17 mouse cellular contexts compared by ENCODE assay signal in genomic region chr17:56258812-56259211, GRCm38 (mm10). TPM values are rescaled to one million over a fixed set of nuclear protein-coding genes. Genes with fewer than 3 reads are reported as not detected.
DNase-seq lines count a peak whose midpoint lies in the region; ATAC-seq and TF ChIP-seq lines count a peak whose summit lies in the region.
"Not testable (repeated sequence)": the region's sequence is repeated elsewhere in the genome, so short reads cannot be mapped to it uniquely, and the experiment has no call there.
"Had no signal": no experiment of that assay in that cellular context is flagged by ENCODE, and none has a peak within 500 bp of the region (broad histone marks: within the 10 kb centered on the region; RNA-seq: fewer than 3 reads in every experiment).

No protein-coding gene starts in this region.

- H3K4me2 ChIP-seq in heart, postnatal 0 days (ENCODE audit: low read depth, low read length), result peak overlapping the region; percentile 89
- peak overlapping the region; percentile 9; the same call in 1 of the 2 replicates for H3K4me2 ChIP-seq in intestine, postnatal 0 days (replicated peaks; ENCODE audit: low read depth)
- peak overlapping the region; percentile 19; the same call in 1 of the 2 replicates for H3K4me2 ChIP-seq in limb, embryonic 15.5 days
- H3K4me2 ChIP-seq in lung, embryonic 16.5 days (ENCODE audit: low read depth, low read length), result not testable (repeated sequence)
- H3K4me2 ChIP-seq in neural tube, embryonic 12.5 days (replicated peaks), result peak overlapping the region; percentile 92

- H3K36me3 ChIP-seq in embryonic facial prominence, embryonic 10.5 days (replicated peaks), result peaks cover 58% of the 10 kb centered on the region
- peaks cover 34% of the 10 kb centered on the region for H3K36me3 ChIP-seq in heart, postnatal 0 days (replicated peaks; ENCODE audit: control insufficient read depth, insufficient read depth, low read length)
- H3K36me3 ChIP-seq in intestine, postnatal 0 days (ENCODE audit: control insufficient read depth, insufficient read depth), result peaks cover 35% of the 10 kb centered on the region
- peaks cover 48% of the 10 kb centered on the region for H3K36me3 ChIP-seq in limb, embryonic 15.5 days
- peaks cover 22% of the 10 kb centered on the region for H3K36me3 ChIP-seq in lung, embryonic 16.5 days (ENCODE audit: control insufficient read depth, insufficient read depth, low read length)
- H3K36me3 ChIP-seq in neural tube, embryonic 12.5 days, result peaks cover 52% of the 10 kb centered on the region

- not testable (repeated sequence) for ATAC-seq in heart, postnatal 0 days (ENCODE audit: insufficient read depth, low read depth); intestine, postnatal 0 days; limb, embryonic 15.5 days (ENCODE audit: insufficient number of reproducible peaks, low FRiP score, low TSS enrichment, low read depth); lung, embryonic 16.5 days (ENCODE audit: low read depth); neural tube, embryonic 12.5 days (ENCODE audit: low FRiP score, low read depth)

- H3K27ac ChIP-seq in embryonic facial prominence, embryonic 10.5 days (replicated peaks); heart, postnatal 0 days (ENCODE audit: low read depth); intestine, postnatal 0 days (ENCODE audit: low read depth, low read length); limb, embryonic 15.5 days; lung, embryonic 16.5 days (ENCODE audit: low read length); neural tube, embryonic 12.5 days: not testable (repeated sequence)

- H3K4me1 ChIP-seq in embryonic facial prominence, embryonic 10.5 days, result peaks cover 42% of the 10 kb centered on the region
- H3K4me1 ChIP-seq in heart, postnatal 0 days (ENCODE audit: control insufficient read depth, insufficient read depth), result peaks cover 50% of the 10 kb centered on the region
- H3K4me1 ChIP-seq in intestine, postnatal 0 days (replicated peaks; ENCODE audit: control insufficient read depth, insufficient read depth, low read length), result not testable (repeated sequence)
- H3K4me1 ChIP-seq in limb, embryonic 15.5 days, result peaks cover 61% of the 10 kb centered on the region
- peaks cover 28% of the 10 kb centered on the region for H3K4me1 ChIP-seq in lung, embryonic 16.5 days (replicated peaks; ENCODE audit: control insufficient read depth, insufficient read depth, low read length)
- peaks cover 43% of the 10 kb centered on the region for H3K4me1 ChIP-seq in neural tube, embryonic 12.5 days

- TF ChIP-seq EP300 in heart, postnatal 0 days (IDR thresholded peaks at IDR 0.05; ENCODE audit: low read depth), result not testable (repeated sequence)

- not testable (repeated sequence) for TF ChIP-seq CTCF in heart, postnatal 0 days (IDR thresholded peaks at IDR 0.05; ENCODE audit: low read depth); intestine, postnatal 0 days (IDR thresholded peaks at IDR 0.05; ENCODE audit: low read depth)

- not testable (repeated sequence) for DNase-seq in embryonic facial prominence, embryonic 10.5 days (ENCODE audit: low spot score); heart, postnatal 0 days (ENCODE audit: low spot score)
- peak; percentile 78 for DNase-seq in heart, adult 11 months

- WGBS in embryonic facial prominence, embryonic 10.5 days, result 74% methylated on average over 2 of the region's 2 CpGs
- WGBS in heart, postnatal 0 days, result 40% methylated on average over 2 of the region's 2 CpGs
- 52% methylated on average over 2 of the region's 2 CpGs for WGBS in intestine, postnatal 0 days
- 69% methylated on average over 2 of the region's 2 CpGs for WGBS in limb, embryonic 15.5 days
- 47% methylated on average over 2 of the region's 2 CpGs for WGBS in lung, embryonic 16.5 days
- WGBS in neural tube, embryonic 12.5 days, result 89% methylated on average over 2 of the region's 2 CpGs

- peak overlapping the region; percentile 1; the same call in 1 of the 2 replicates for H3K4me3 ChIP-seq in embryonic facial prominence, embryonic 10.5 days
- peak overlapping the region; percentile 22 for H3K4me3 ChIP-seq in heart, postnatal 0 days (ENCODE audit: low read depth, low read length)
- not testable (repeated sequence) for H3K4me3 ChIP-seq in intestine, postnatal 0 days (ENCODE audit: low read depth, low read length); limb, embryonic 15.5 days; lung, embryonic 16.5 days (ENCODE audit: low read length); neural tube, embryonic 12.5 days

- H3K9ac ChIP-seq in heart, postnatal 0 days (replicated peaks; ENCODE audit: low read depth, low read length); intestine, postnatal 0 days (ENCODE audit: low read depth, low read length); limb, embryonic 15.5 days: not testable (repeated sequence)
- peak overlapping the region; percentile 32 for H3K9ac ChIP-seq in lung, embryonic 16.5 days (ENCODE audit: low read length)
- H3K9ac ChIP-seq in neural tube, embryonic 12.5 days, result 0 out of 2 replicates have a peak overlapping the region, but pooled peaks have one; percentile 26

- H3K27me3 ChIP-seq in embryonic facial prominence, embryonic 10.5 days (replicated peaks; ENCODE audit: low read depth, poor library complexity, severe bottlenecking); heart, postnatal 0 days (ENCODE audit: control insufficient read depth, insufficient read depth, low read length); intestine, postnatal 0 days (replicated peaks; ENCODE audit: control insufficient read depth, insufficient read depth, low read length); limb, embryonic 15.5 days; lung, embryonic 16.5 days (ENCODE audit: control insufficient read depth, insufficient read depth, low read depth, low read length); neural tube, embryonic 12.5 days (replicated peaks): not testable (repeated sequence)

- H3K9me3 ChIP-seq in embryonic facial prominence, embryonic 10.5 days; heart, postnatal 0 days (replicated peaks; ENCODE audit: control insufficient read depth, low read length); intestine, postnatal 0 days (ENCODE audit: control insufficient read depth); limb, embryonic 15.5 days; lung, embryonic 16.5 days (ENCODE audit: control insufficient read depth, low read length); neural tube, embryonic 12.5 days: not testable (repeated sequence)

RNA-seq across cellular contexts. Expression of gene Fem1a, which starts 2.2 kb away (rescaled TPM):
- polyA plus RNA-seq in embryonic facial prominence, embryonic 10.5 days (2016; fragmentation: Nextera tagmentation; extraction: Ambion mirVana), result 12.5 and 13.2 TPM in 2 replicates
- total RNA-seq in heart, postnatal 0 days (2014; rRNA removed; ENCODE audit: low replicate concordance), result 82.1 and 84.3 TPM in 2 replicates
- polyA plus RNA-seq in heart, postnatal 0 days (2015; fragmentation: Nextera tagmentation; extraction: Ambion mirVana), result 29.5 and 37.1 TPM in 2 replicates
- polyA plus RNA-seq in intestine, postnatal 0 days (2015; fragmentation: Nextera tagmentation; extraction: Ambion mirVana), result 7.0 and 8.0 TPM in 2 replicates
- 14.9 and 19.7 TPM in 2 replicates for polyA plus RNA-seq in limb, embryonic 15.5 days (2015; fragmentation: Nextera tagmentation; extraction: Ambion mirVana)
- polyA plus RNA-seq in lung, embryonic 16.5 days (2015; fragmentation: Nextera tagmentation; extraction: Ambion mirVana), result 11.0 and 12.1 TPM in 2 replicates
- polyA plus RNA-seq in neural tube, embryonic 12.5 days (2016; fragmentation: Nextera tagmentation; extraction: Ambion mirVana), result 19.9 and 20.6 TPM in 2 replicates

RNA-seq across cellular contexts. Expression of gene Ticam1, which starts 17.8 kb away (rescaled TPM):
- polyA plus RNA-seq in embryonic facial prominence, embryonic 10.5 days (2016; fragmentation: Nextera tagmentation; extraction: Ambion mirVana), result 3.2 and 3.7 TPM in 2 replicates
- total RNA-seq in heart, postnatal 0 days (2014; rRNA removed; ENCODE audit: low replicate concordance), result 12.3 and 13.8 TPM in 2 replicates
- polyA plus RNA-seq in heart, postnatal 0 days (2015; fragmentation: Nextera tagmentation; extraction: Ambion mirVana), result 4.4 and 4.6 TPM in 2 replicates
- 15.8 and 16.0 TPM in 2 replicates for polyA plus RNA-seq in intestine, postnatal 0 days (2015; fragmentation: Nextera tagmentation; extraction: Ambion mirVana)
- polyA plus RNA-seq in limb, embryonic 15.5 days (2015; fragmentation: Nextera tagmentation; extraction: Ambion mirVana), result 7.1 and 8.6 TPM in 2 replicates
- 5.5 and 5.7 TPM in 2 replicates for polyA plus RNA-seq in lung, embryonic 16.5 days (2015; fragmentation: Nextera tagmentation; extraction: Ambion mirVana)
- polyA plus RNA-seq in neural tube, embryonic 12.5 days (2016; fragmentation: Nextera tagmentation; extraction: Ambion mirVana), result 1.5 and 2.0 TPM in 2 replicates

RNA-seq across cellular contexts. Expression of gene Plin3, which starts 33.9 kb away (rescaled TPM):
- 67.7 and 72.2 TPM in 2 replicates for polyA plus RNA-seq in embryonic facial prominence, embryonic 10.5 days (2016; fragmentation: Nextera tagmentation; extraction: Ambion mirVana)
- total RNA-seq in heart, postnatal 0 days (2014; rRNA removed; ENCODE audit: low replicate concordance), result 76.8 and 78.5 TPM in 2 replicates
- polyA plus RNA-seq in heart, postnatal 0 days (2015; fragmentation: Nextera tagmentation; extraction: Ambion mirVana), result 70.9 and 73.0 TPM in 2 replicates
- polyA plus RNA-seq in intestine, postnatal 0 days (2015; fragmentation: Nextera tagmentation; extraction: Ambion mirVana), result 521 and 545 TPM in 2 replicates
- 94.2 and 114 TPM in 2 replicates for polyA plus RNA-seq in limb, embryonic 15.5 days (2015; fragmentation: Nextera tagmentation; extraction: Ambion mirVana)
- polyA plus RNA-seq in lung, embryonic 16.5 days (2015; fragmentation: Nextera tagmentation; extraction: Ambion mirVana), result 87.5 and 90.2 TPM in 2 replicates
- 29.0 and 31.7 TPM in 2 replicates for polyA plus RNA-seq in neural tube, embryonic 12.5 days (2016; fragmentation: Nextera tagmentation; extraction: Ambion mirVana)

RNA-seq across cellular contexts. Expression of gene Dpp9, which starts 40.1 kb away (rescaled TPM):
- 48.3 and 50.2 TPM in 2 replicates for polyA plus RNA-seq in embryonic facial prominence, embryonic 10.5 days (2016; fragmentation: Nextera tagmentation; extraction: Ambion mirVana)
- 25.9 and 29.0 TPM in 2 replicates for total RNA-seq in heart, postnatal 0 days (2014; rRNA removed; ENCODE audit: low replicate concordance)
- polyA plus RNA-seq in heart, postnatal 0 days (2015; fragmentation: Nextera tagmentation; extraction: Ambion mirVana), result 12.6 and 13.3 TPM in 2 replicates
- polyA plus RNA-seq in intestine, postnatal 0 days (2015; fragmentation: Nextera tagmentation; extraction: Ambion mirVana), result 10.6 and 12.0 TPM in 2 replicates
- 33.6 and 34.6 TPM in 2 replicates for polyA plus RNA-seq in limb, embryonic 15.5 days (2015; fragmentation: Nextera tagmentation; extraction: Ambion mirVana)
- polyA plus RNA-seq in lung, embryonic 16.5 days (2015; fragmentation: Nextera tagmentation; extraction: Ambion mirVana), result 38.7 and 41.4 TPM in 2 replicates
- 35.0 and 35.1 TPM in 2 replicates for polyA plus RNA-seq in neural tube, embryonic 12.5 days (2016; fragmentation: Nextera tagmentation; extraction: Ambion mirVana)

RNA-seq across cellular contexts. Expression of gene Arrdc5, which starts 41.3 kb away (rescaled TPM):
- not detected in 2 replicates for polyA plus RNA-seq in embryonic facial prominence, embryonic 10.5 days (2016; fragmentation: Nextera tagmentation; extraction: Ambion mirVana)
- not detected in 2 replicates for total RNA-seq in heart, postnatal 0 days (2014; rRNA removed; ENCODE audit: low replicate concordance)
- not detected in 2 replicates for polyA plus RNA-seq in heart, postnatal 0 days (2015; fragmentation: Nextera tagmentation; extraction: Ambion mirVana)
- polyA plus RNA-seq in intestine, postnatal 0 days (2015; fragmentation: Nextera tagmentation; extraction: Ambion mirVana), result not detected in 2 replicates
- not detected in 2 replicates for polyA plus RNA-seq in limb, embryonic 15.5 days (2015; fragmentation: Nextera tagmentation; extraction: Ambion mirVana)
- polyA plus RNA-seq in lung, embryonic 16.5 days (2015; fragmentation: Nextera tagmentation; extraction: Ambion mirVana), result not detected in 2 replicates
- polyA plus RNA-seq in neural tube, embryonic 12.5 days (2016; fragmentation: Nextera tagmentation; extraction: Ambion mirVana), result not detected in 2 replicates
- total RNA-seq: adrenal gland, adult 18-20 months; heart, postnatal 25 days; layer of hippocampus, adult 18-20 months; left cerebral cortex, postnatal 4 days; midbrain, postnatal 0 days had no signal
- polyA plus RNA-seq: erythroblast, embryonic 14.5 days; forebrain, embryonic 16.5 days; kidney, embryonic 14.5 days; macrophage; midbrain, postnatal 0 days; neural tube, embryonic 11.5 days had no signal
